Mouse (Mus musculus): ENCODE results near the gene Zfp592. TPM values are rescaled to one million over a fixed set of nuclear protein-coding genes. Genes with fewer than 3 reads are reported as not detected.

Gene Zfp592
- polyA plus RNA-seq, 1 experiment from 2014 or later: 10.5 TPM

DNA sequence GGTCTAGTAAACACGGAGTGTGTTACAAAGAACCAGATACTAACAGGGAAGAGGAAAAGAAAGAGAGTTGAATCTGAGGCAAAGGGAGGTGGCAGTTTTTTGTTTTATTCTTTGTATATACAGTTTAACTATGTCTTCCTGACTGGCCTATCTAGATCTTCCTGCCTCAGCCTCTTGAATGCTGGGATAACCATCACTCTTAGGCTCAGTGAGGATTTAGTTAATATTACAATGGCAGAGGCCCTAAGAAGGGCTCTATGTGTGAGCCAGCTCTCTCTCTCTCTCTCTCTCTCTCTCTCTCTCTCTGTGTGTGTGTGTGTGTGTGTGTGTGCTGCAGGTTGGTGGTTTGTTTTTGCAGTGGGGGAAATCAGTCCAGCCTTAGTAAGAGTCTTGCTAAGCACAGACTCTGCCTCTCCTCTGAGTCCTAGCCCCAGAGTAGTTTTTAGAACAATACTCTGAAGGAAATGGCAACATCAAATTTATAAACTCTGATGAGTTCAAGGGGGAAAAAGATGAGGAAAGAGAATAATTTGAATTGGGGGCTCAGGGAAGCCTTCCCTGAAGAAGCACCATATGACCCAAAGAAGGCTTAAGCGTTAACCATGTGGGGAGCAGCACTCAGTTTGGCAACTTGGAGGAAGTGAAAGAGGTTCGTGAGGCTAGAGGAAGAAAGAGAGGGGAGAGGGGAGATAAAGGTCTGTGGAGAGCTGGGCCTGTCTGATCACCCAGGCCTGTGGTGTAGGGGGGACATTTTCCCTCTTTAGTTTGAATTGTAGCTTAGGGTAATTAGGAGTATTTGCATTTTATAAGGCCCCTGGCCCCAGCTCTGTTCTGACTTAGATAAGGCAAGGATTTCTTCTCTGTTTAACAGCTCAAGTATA is 2.0 kb downstream of the Zfp592 start:
- Histone ChIP-seq H3K9me3 (no peaks in the 10 kb centered on the region), H3K27me3 (no peaks in the 10 kb centered on the region), H3K4me1 (replicated peaks) (peaks cover 38% of the 10 kb centered on the region), H3K4me2 (peak overlapping the region; percentile 91), H3K27ac (replicated peaks) (no peak overlapping the region), H3K36me3 (no peaks in the 10 kb centered on the region), H3K4me3 (no peak overlapping the region), H3K9ac (no peak overlapping the region)
- no peak for ATAC-seq (ENCODE audit: low FRiP score, low read depth)
- WGBS: 70% methylated on average over 3 of the region's 3 CpGs

DNA sequence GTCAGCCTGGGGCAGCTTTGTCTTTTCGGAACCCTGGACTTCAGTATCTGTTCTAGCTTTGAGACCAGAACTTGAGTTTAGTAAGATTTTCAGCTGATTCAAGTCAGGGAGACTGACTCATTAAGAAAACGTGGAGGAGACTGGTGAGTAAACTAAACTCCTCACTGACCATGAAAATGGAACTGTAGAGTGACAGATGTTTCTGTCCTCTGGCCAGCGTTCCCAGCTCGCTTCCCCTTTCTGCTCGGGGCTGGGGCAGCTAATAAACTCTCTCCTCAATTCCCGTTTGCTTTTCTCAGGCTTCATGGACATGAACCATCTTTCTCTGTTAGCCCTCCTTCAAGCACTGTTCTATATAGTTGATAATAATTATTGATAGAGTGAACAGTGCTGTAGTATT is 4.3 kb downstream of the Zfp592 start:
- Histone ChIP-seq H3K4me3 (no peak overlapping the region), H3K9ac (no peak overlapping the region), H3K4me2 (no peak overlapping the region), H3K27me3 (no peaks in the 10 kb centered on the region), H3K27ac (replicated peaks) (no peak overlapping the region), H3K36me3 (no peaks in the 10 kb centered on the region), H3K9me3 (no peaks in the 10 kb centered on the region), H3K4me1 (replicated peaks) (peaks cover 24% of the 10 kb centered on the region)
- WGBS: 70% methylated on average over 6 of the region's 6 CpGs
- ATAC-seq (ENCODE audit: low FRiP score, low read depth): no peak

DNA sequence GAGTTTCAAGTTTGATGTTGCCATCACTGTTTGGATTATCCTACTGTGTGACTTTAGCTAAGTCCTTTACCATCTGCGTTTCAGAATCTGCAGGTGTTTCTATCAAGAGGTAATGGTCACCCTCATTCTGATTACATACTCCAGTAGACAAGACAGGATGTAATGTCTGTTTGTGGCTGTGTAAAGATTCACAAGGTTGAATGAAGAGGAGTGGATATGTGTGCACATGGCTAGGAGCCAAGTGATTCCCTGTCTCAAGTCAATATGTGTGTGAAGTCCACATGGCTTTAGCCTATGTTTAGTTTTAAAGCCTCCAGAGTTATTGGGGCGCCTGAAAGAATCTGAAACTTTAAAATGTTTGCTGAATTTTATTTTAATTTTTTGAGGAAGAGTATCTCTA is 6.1 kb downstream of the Zfp592 start:
- no peak overlapping the region for H3K9ac ChIP-seq
- no peak overlapping the region for H3K4me3 ChIP-seq
- no peaks in the 10 kb centered on the region for H3K27me3 ChIP-seq
- peaks cover 20% of the 10 kb centered on the region for H3K4me1 ChIP-seq (replicated peaks)
- H3K27ac ChIP-seq (replicated peaks): no peak overlapping the region
- 93% methylated on average over 2 of the region's 2 CpGs for WGBS
- no peak overlapping the region for H3K4me2 ChIP-seq
- ATAC-seq (ENCODE audit: low FRiP score, low read depth): no peak
- H3K9me3 ChIP-seq: no peaks in the 10 kb centered on the region
- no peaks in the 10 kb centered on the region for H3K36me3 ChIP-seq

DNA sequence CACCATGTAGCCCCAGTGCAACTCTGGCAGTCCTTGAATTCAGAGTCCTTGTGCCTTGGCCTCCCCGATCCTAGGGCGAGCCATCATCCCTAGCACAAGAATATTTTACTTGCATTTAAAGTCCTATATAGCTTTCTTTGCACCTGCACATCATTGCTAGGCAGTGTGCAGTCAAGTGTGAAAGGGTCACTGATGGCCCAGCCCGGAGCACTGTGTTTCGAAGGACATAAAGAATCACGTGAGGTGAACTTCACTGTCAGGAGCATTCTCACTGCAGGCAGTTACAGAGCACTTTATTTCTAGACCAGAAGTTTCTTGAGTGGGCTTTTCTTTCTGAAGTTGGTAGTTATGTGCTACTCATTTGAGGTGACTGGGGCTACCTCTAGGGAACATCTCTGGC is 8.4 kb downstream of the Zfp592 start:
- no peak overlapping the region for H3K9ac ChIP-seq
- H3K27me3 ChIP-seq: no peaks in the 10 kb centered on the region
- no peak overlapping the region for H3K4me2 ChIP-seq
- H3K36me3 ChIP-seq: no peaks in the 10 kb centered on the region
- no peak overlapping the region for H3K27ac ChIP-seq (replicated peaks)
- ATAC-seq (ENCODE audit: low FRiP score, low read depth): peak; percentile 23; the same call in 1 of the 2 replicates
- no peaks in the 10 kb centered on the region for H3K9me3 ChIP-seq
- H3K4me1 ChIP-seq (replicated peaks): 0 out of 2 replicates have a peak, but pooled peaks cover 2% of the 10 kb centered on the region
- H3K4me3 ChIP-seq: no peak overlapping the region
- WGBS: 37% methylated on average over 5 of the region's 5 CpGs

DNA sequence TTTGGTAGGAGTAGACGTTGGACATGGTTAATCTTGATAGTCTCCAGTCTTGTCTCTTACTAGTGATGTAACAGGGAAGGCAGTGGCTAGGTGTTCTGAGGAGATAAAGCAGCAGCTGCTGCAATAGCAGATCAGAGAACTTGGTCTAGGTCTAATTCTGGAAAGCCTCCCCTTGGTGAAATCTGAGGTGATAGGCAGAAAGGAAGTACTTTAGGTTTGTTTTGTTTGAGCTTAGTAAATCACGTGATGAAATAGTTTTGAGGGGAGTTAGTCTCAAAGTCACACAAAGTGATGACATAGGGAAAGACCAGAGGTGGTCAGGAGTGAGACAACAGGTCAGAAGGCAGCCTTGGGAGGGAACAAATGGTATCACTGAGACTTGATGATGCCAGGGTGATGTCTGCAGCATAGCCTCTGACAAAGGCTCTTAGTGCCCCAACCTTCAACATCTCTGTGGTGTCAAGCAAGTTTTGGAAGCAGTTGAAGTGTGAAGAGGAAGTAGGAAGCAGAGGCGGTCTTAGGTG is 11.1 kb downstream of the Zfp592 start:
- H3K36me3 ChIP-seq: 0 out of 2 replicates have a peak, but pooled peaks cover 3% of the 10 kb centered on the region
- no peak overlapping the region for H3K9ac ChIP-seq
- no peaks in the 10 kb centered on the region for H3K9me3 ChIP-seq
- WGBS: 92% methylated on average over 3 of the region's 3 CpGs
- H3K4me2 ChIP-seq: no peak overlapping the region
- H3K4me3 ChIP-seq: no peak overlapping the region
- no peak overlapping the region for H3K27ac ChIP-seq (replicated peaks)
- ATAC-seq (ENCODE audit: low FRiP score, low read depth): no peak
- no peaks in the 10 kb centered on the region for H3K27me3 ChIP-seq
- H3K4me1 ChIP-seq (replicated peaks): no peaks in the 10 kb centered on the region

DNA sequence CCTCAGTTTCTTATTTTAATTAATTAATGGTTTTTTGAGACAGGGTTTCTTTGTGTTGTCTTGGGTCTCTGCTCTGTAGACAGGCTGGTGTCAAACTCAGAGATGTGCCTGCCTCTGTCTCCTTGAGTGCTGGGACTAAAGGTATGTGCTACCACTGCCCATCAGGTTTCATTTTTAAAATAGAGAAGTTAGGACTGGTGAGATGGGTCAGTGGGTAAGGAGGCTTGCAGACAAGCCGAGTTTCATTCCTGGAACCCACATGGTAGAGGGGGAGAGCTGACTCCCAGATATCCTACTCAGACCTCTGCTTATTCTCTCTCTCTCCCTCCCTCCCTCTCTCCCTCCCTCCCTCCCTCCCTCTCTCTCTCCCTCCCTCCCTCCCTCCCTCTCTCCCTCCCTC is 12.5 kb downstream of the Zfp592 start:
- WGBS: 67% methylated on average over 1 of the region's 1 CpGs
- H3K4me3 ChIP-seq: no peak overlapping the region
- no peak overlapping the region for H3K4me2 ChIP-seq
- H3K27ac ChIP-seq (replicated peaks): no peak overlapping the region
- H3K36me3 ChIP-seq: 0 out of 2 replicates have a peak, but pooled peaks cover 11% of the 10 kb centered on the region
- no peaks in the 10 kb centered on the region for H3K4me1 ChIP-seq (replicated peaks)
- no peak for ATAC-seq (ENCODE audit: low FRiP score, low read depth)
- H3K9ac ChIP-seq: no peak overlapping the region
- H3K27me3 ChIP-seq: no peaks in the 10 kb centered on the region
- no peaks in the 10 kb centered on the region for H3K9me3 ChIP-seq

DNA sequence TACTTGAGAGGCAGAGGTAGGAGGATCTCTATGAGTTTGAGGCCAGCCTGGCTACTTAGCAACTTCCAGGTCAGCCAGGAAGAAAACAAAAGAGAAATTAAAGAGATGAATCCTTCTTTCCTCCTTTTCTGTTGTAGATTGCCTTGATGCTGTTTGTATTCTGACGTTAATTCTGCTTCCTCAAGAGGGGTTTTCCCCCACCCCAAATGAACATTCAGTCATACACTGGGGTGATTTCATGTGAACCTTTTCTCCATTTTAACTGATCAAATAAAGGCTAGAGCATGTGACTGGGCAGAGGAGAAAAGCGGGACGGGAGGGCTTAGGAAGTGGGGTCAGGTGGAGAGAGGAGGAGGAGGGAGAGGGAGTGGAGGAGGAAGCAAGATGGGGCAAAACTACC is 14.8 kb downstream of the Zfp592 start:
- H3K9ac ChIP-seq: no peak overlapping the region
- H3K27me3 ChIP-seq: no peaks in the 10 kb centered on the region
- H3K9me3 ChIP-seq: no peaks in the 10 kb centered on the region
- WGBS: 84% methylated on average over 3 of the region's 3 CpGs
- H3K4me3 ChIP-seq: no peak overlapping the region
- no peaks in the 10 kb centered on the region for H3K4me1 ChIP-seq (replicated peaks)
- no peak overlapping the region for H3K4me2 ChIP-seq
- ATAC-seq (ENCODE audit: low FRiP score, low read depth): no peak
- H3K27ac ChIP-seq (replicated peaks): no peak overlapping the region
- H3K36me3 ChIP-seq: peaks cover 14% of the 10 kb centered on the region; the same call in 1 of the 2 replicates

DNA sequence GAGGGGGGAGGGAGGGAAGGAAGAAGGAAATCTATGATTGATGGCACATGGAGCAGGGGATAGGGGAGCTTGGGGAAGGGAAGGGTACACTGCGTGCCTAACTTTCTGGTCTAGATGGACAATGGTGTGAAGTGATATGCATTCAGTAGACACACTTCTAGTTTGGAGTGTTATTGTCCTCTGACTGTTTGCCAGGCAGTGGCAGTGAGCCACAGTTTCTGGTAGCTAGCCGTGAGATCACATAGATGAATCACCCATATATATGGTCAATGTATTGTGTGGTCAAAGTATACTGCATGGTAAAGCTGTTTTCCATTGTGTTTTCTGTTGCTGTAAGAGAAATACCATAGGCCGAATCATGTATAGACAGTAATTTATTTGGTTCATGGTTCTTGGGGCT is 18.1 kb downstream of the Zfp592 start:
- H3K9me3 ChIP-seq: no peaks in the 10 kb centered on the region
- H3K27ac ChIP-seq (replicated peaks): no peak overlapping the region
- peaks cover 14% of the 10 kb centered on the region; the same call in 1 of the 2 replicates for H3K36me3 ChIP-seq
- H3K27me3 ChIP-seq: no peaks in the 10 kb centered on the region
- H3K4me1 ChIP-seq (replicated peaks): no peaks in the 10 kb centered on the region
- no peak overlapping the region for H3K9ac ChIP-seq
- no peak overlapping the region for H3K4me2 ChIP-seq
- H3K4me3 ChIP-seq: no peak overlapping the region
- ATAC-seq (ENCODE audit: low FRiP score, low read depth): no peak
- WGBS: 95% methylated on average over 3 of the region's 3 CpGs

DNA sequence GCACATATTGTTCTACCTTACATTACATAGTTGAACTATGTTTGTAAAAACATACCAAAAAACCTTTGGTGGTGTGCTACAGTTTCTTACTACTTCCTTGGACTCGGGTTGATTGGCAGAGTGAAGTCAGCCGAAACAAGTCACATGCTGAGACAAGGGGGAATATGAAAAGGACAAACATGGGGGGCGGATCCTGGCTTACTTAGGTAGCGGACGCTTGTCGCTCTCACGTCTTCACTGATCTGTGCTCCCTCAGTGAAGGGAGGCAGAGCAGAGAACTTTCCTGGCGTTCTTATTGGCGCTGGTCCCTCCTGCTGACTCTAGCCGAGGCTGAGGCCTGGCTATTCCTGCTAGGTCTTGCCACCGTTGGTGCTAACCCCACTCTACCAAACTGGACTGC is 26.8 kb downstream of the Zfp592 start:
- Histone ChIP-seq H3K9ac (no peak overlapping the region), H3K4me2 (no peak overlapping the region), H3K27me3 (no peaks in the 10 kb centered on the region), H3K9me3 (no peaks in the 10 kb centered on the region), H3K4me1 (replicated peaks) (0 out of 2 replicates have a peak, but pooled peaks cover 5% of the 10 kb centered on the region), H3K27ac (replicated peaks) (no peak overlapping the region), H3K36me3 (peaks cover 22% of the 10 kb centered on the region), H3K4me3 (no peak overlapping the region)
- ATAC-seq (ENCODE audit: low FRiP score, low read depth): no peak
- 49% methylated on average over 11 of the region's 11 CpGs for WGBS

DNA sequence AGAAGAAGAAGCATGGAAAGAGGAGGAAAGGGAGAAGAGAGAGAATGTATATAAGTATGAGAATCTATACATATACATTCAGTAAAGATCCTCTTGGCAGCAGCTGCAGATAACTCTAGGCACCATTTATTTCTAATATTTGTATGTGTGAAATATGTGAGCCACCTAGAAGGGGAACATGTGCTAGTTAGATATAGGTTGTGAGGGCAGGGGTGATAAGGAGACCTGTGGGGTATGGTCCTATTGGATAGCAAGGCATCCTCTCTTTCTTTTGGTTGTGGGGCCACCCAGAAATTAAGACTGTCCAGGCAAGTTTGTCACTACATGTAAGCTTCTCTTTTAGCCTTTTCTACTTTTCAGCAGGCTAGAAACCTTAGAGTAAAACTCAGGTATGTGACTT is 29.2 kb downstream of the Zfp592 start:
- H3K9me3 ChIP-seq: no peaks in the 10 kb centered on the region
- peaks cover 30% of the 10 kb centered on the region for H3K36me3 ChIP-seq
- no peak overlapping the region for H3K27ac ChIP-seq (replicated peaks)
- H3K4me1 ChIP-seq (replicated peaks): 0 out of 2 replicates have a peak, but pooled peaks cover 5% of the 10 kb centered on the region
- H3K9ac ChIP-seq: no peak overlapping the region
- no peak for ATAC-seq (ENCODE audit: low FRiP score, low read depth)
- no peaks in the 10 kb centered on the region for H3K27me3 ChIP-seq
- no peak overlapping the region for H3K4me3 ChIP-seq
- no peak overlapping the region for H3K4me2 ChIP-seq

DNA sequence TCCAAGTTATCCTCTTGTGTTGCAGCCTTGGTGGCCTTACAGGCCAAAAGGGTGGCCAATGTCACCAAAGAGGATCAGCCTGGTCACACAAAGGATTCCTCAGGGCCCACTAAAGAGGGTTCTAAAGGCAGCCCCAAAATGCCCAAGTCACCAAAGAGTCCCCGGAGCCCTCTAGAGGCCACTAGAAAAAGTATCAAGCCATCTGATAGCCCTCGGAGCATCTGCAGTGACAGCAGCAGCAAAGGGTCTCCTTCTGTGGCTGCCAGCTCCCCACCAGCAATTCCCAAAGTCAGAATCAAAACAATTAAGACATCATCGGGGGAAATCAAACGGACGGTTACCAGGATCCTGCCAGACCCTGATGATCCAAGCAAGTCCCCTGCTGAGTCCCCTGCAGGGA is 30.6 kb downstream of the Zfp592 start:
- Histone ChIP-seq H3K27me3 (no peaks in the 10 kb centered on the region), H3K9me3 (no peaks in the 10 kb centered on the region), H3K4me2 (no peak overlapping the region), H3K36me3 (peaks cover 35% of the 10 kb centered on the region), H3K27ac (replicated peaks) (no peak overlapping the region), H3K4me1 (replicated peaks) (0 out of 2 replicates have a peak, but pooled peaks cover 5% of the 10 kb centered on the region), H3K9ac (no peak overlapping the region), H3K4me3 (no peak overlapping the region)
- 55% methylated on average over 5 of the region's 5 CpGs for WGBS
- no peak for ATAC-seq (ENCODE audit: low FRiP score, low read depth)

DNA sequence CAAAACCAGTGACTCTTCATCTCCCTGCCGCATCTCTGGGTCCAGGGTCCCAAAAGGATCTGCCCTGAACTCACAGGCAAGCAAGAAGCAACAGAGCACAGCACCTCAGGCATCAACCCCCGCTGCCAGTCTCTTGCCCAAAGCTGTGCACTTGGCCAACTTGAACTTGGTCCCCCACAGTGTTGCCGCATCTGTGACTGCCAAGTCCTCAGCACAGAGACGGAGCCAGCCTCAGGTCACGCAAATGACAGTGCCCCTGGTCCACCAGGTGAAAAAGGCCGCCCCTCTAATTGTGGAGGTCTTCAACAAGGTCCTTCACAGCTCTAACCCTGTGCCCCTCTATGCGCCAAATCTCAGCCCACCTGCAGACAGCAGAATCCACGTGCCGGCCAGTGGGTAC is 31.2 kb downstream of the Zfp592 start:
- no peak for ATAC-seq (ENCODE audit: low FRiP score, low read depth)
- Histone ChIP-seq H3K27me3 (no peaks in the 10 kb centered on the region), H3K9me3 (no peaks in the 10 kb centered on the region), H3K9ac (no peak overlapping the region), H3K4me2 (no peak overlapping the region), H3K4me1 (replicated peaks) (0 out of 2 replicates have a peak, but pooled peaks cover 5% of the 10 kb centered on the region), H3K36me3 (peaks cover 40% of the 10 kb centered on the region), H3K4me3 (no peak overlapping the region), H3K27ac (replicated peaks) (no peak overlapping the region)
- 90% methylated on average over 9 of the region's 9 CpGs for WGBS

Measured in hindbrain, embryonic 15.5 days (tissue).